Mouse (Mus musculus) embryonic facial prominence, embryonic 11.5 days (tissue): ENCODE data around the gene Chst8. TPM values are rescaled to one million over a fixed set of nuclear protein-coding genes. Genes with fewer than 3 reads are reported as not detected.

Source experiments
- ATAC-seq: fragments of 200-750 bp; cut with Nextera tagmentation; replicated peaks from 2 replicates; pipeline ENCODE4 v1.8.0; 2017; ENCODE audit warnings: low read depth; ENCODE audit not compliant: insufficient number of reproducible peaks, low FRiP score, low TSS enrichment
- DNase-seq: peaks from one replicate; pipeline ENCODE4 v3.0.0-alpha.2; 2015; ENCODE audit warnings: low spot score
- H3K27ac ChIP-seq: fragments of 300-500 bp; sonication (generic); replicated peaks from 2 replicates; pipeline ENCODE4 v1.5.1; 2014; ENCODE audit warnings: mild to moderate bottlenecking, low read depth, low read length, control low read depth
- H3K27me3 ChIP-seq: fragments of 300-500 bp; sonication (generic); 2 replicates; pipeline ENCODE4 v1.6.1; 2014; ENCODE audit warnings: mild to moderate bottlenecking, low read length, moderate library complexity, mixed read lengths; ENCODE audit not compliant: control insufficient read depth, insufficient read depth
- H3K36me3 ChIP-seq: fragments of 300-500 bp; sonication (generic); replicated peaks from 2 replicates; pipeline ENCODE4 v1.6.1; 2014; ENCODE audit warnings: low read depth, mild to moderate bottlenecking, low read length, moderate library complexity, mixed read lengths; ENCODE audit not compliant: control insufficient read depth, insufficient read depth
- H3K4me1 ChIP-seq: fragments of 300-500 bp; sonication (generic); 2 replicates; pipeline ENCODE4 v1.6.1; 2014; ENCODE audit warnings: low read length, mixed read lengths; ENCODE audit not compliant: control insufficient read depth, insufficient read depth
- H3K4me2 ChIP-seq: fragments of 300-500 bp; sonication (generic); 2 replicates; pipeline ENCODE4 v1.6.1; 2014; ENCODE audit warnings: low read depth, mild to moderate bottlenecking, control low read depth, low read length, moderate library complexity
- H3K4me3 ChIP-seq: fragments of 300-500 bp; sonication (generic); 2 replicates; pipeline ENCODE4 v1.5.1; 2014; ENCODE audit warnings: low read depth, low read length, control low read depth
- H3K9ac ChIP-seq: fragments of 300-500 bp; sonication (generic); replicated peaks from 2 replicates; pipeline ENCODE4 v1.6.1; 2014; ENCODE audit warnings: mild to moderate bottlenecking, control low read depth, low read length
- H3K9me3 ChIP-seq: fragments of 300-500 bp; sonication (generic); replicated peaks from 2 replicates; pipeline ENCODE4 v1.6.1; 2016; ENCODE audit warnings: mild to moderate bottlenecking, low read length, inconsistent platforms, mixed read lengths; ENCODE audit not compliant: control insufficient read depth
- WGBS: fragments of 180-500 bp; shearing (Covaris S2); extraction: QIAGEN DNeasy Blood & Tissue Kit; methylation state at CpG from one replicate; pipeline ENCODE4 v1.1.7; 2014; 5-methylcytosine and 5-hydroxymethylcytosine counted together
- polyA plus RNA-seq: library from polyadenylated mRNA; unstranded; fragments of >200 nt; fragmentation: Nextera tagmentation; extraction: Ambion mirVana; gene quantifications from 2 replicates; pipeline ENCODE4 v1.2.1, GENCODE M21; 2014

Chst8 gene
- polyA plus RNA-seq, 1 experiment from 2014 or later = 7.6 TPM

GRCm38 (mm10) chr7:34680771-34681421, 131.6 kb downstream of the Chst8 start:
- WGBS = 62% methylated on average over 15 of the region's 15 CpGs
- Histone ChIP-seq H3K9ac (no peak overlapping the region), H3K27me3 (no peaks in the 10 kb centered on the region; the same call in 1 of the 2 replicates), H3K27ac (no peak overlapping the region), H3K4me1 (no peaks in the 10 kb centered on the region), H3K4me2 (no peak overlapping the region), H3K9me3 (no peaks in the 10 kb centered on the region), H3K4me3 (no peak overlapping the region), H3K36me3 (no peaks in the 10 kb centered on the region)
- DNase-seq = no peak
- no peak for ATAC-seq

DNA sequence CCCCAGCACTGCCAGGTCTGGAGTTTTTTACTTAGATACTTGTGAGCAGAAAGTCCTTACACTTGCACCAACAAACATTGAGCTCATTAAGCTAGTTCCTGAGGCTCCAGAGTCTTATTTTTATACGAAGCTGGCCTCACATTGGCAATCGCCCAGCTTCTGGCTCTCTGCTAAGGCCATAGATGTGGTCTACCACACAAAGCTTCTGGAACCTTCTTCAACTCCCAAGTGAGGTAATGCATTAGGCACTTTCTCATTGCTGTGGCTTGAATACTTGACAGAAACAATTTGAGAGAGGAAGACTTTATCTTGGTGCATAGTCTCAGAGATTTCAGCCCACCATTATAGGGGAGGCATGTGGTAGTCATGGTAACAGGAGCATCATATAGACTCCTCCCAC, 132.6 kb downstream of the Chst8 start:
- no peak overlapping the region for H3K4me3 ChIP-seq
- WGBS = 81% methylated on average over 2 of the region's 2 CpGs
- H3K9me3 ChIP-seq = no peaks in the 10 kb centered on the region
- DNase-seq (no peak), ATAC-seq (no peak)
- H3K4me1 ChIP-seq = no peaks in the 10 kb centered on the region
- no peak overlapping the region for H3K4me2 ChIP-seq
- peaks cover 9% of the 10 kb centered on the region for H3K27me3 ChIP-seq
- H3K36me3 ChIP-seq = no peaks in the 10 kb centered on the region
- H3K27ac ChIP-seq = no peak overlapping the region
- no peak overlapping the region for H3K9ac ChIP-seq

DNA sequence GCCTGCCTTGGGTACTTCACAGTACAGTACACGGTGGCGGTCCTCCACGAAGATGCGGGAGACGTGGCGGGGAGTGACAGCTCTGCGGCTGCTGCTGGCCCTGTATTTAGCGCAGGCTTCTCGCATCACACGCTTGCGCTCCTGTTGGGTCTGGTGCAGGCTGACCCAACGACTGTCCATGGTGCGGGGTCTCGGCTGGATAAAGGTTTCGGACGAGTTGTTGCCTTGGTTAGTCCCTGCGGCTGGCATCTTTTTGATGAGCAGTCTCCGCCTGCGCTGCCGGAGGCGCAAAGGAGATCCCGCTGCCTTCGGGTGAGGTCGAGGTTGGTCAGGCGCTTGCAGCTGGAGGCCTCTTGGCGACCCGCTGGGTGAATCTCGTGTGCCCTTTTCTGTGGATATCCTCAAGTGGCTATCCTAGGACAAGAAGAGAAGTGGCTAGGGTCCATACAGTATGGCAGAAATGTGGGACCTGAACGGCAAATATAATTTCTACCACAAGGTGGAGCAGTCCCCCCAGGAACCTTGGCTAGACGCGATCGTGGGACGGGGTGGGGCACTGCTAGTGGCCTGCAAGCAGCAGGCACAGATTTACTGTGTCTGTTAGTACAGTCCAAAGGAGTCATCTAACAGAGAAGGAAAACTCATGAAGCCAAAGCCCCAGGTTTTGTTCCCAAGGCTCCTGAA, 136.5 kb downstream of the Chst8 start:
- WGBS = 8% methylated on average over 33 of the region's 33 CpGs
- H3K27me3 ChIP-seq = peaks cover 22% of the 10 kb centered on the region
- H3K9ac ChIP-seq = no peak overlapping the region

GRCm38 (mm10) chr7:34675120-34675790, 137.3 kb downstream of the Chst8 start:
- Histone ChIP-seq H3K27ac (no peak overlapping the region), H3K4me2 (no peak overlapping the region), H3K36me3 (no peaks in the 10 kb centered on the region), H3K9ac (no peak overlapping the region), H3K9me3 (no peaks in the 10 kb centered on the region), H3K27me3 (peaks cover 22% of the 10 kb centered on the region), H3K4me1 (no peaks in the 10 kb centered on the region), H3K4me3 (no peak overlapping the region)
- WGBS = 9% methylated on average over 42 of the region's 42 CpGs
- no peak for ATAC-seq
- no peak for DNase-seq

More for the DNA sequence above, 136.5 kb downstream of the Chst8 start:
- ATAC-seq (no peak), DNase-seq (peak; percentile 91)
- Histone ChIP-seq H3K36me3 (no peaks in the 10 kb centered on the region), H3K4me1 (no peaks in the 10 kb centered on the region), H3K4me2 (peak overlapping the region; percentile 32), H3K9me3 (no peaks in the 10 kb centered on the region), H3K27ac (no peak overlapping the region), H3K4me3 (peak overlapping the region; percentile 5; the same call in 1 of the 2 replicates)

DNA sequence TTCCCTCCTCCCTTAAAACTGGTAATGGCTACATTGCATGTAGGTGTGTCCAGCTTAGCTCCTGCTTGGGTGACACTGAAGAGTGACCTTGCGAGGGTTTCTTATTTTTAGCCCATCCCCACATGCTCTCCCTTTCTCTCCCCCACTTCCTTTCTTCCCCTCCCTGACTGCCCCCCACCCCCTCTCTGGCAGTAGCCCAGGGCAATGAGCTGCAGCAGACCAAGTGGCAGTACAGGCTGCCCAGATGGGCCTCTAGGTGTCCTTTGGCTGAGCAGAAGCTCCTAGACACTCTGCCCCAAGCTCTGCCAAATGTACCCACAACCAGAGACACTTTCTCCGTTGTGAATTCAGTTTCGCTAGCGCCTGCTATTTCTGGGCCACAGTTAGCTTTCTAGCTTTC, 139.6 kb downstream of the Chst8 start:
- H3K27ac ChIP-seq = no peak overlapping the region
- H3K4me2 ChIP-seq = no peak overlapping the region
- H3K27me3 ChIP-seq = peaks cover 22% of the 10 kb centered on the region
- no peak for DNase-seq
- no peaks in the 10 kb centered on the region for H3K9me3 ChIP-seq
- 77% methylated on average over 4 of the region's 4 CpGs for WGBS
- no peaks in the 10 kb centered on the region for H3K36me3 ChIP-seq
- no peaks in the 10 kb centered on the region for H3K4me1 ChIP-seq
- no peak overlapping the region for H3K4me3 ChIP-seq
- no peak for ATAC-seq
- H3K9ac ChIP-seq = no peak overlapping the region

- WGBS = 4% methylated on average over 6 of the region's 6 CpGs
- DNase-seq (peak; percentile 94), ATAC-seq (0 out of 2 replicates have a peak, but pooled peaks have one; percentile 12)
- H3K9me3 ChIP-seq = no peaks in the 10 kb centered on the region
- H3K4me1 ChIP-seq = no peaks in the 10 kb centered on the region
- H3K27ac ChIP-seq = no peak overlapping the region
- peaks cover 22% of the 10 kb centered on the region for H3K27me3 ChIP-seq
- H3K4me2 ChIP-seq = no peak overlapping the region
- no peak overlapping the region for H3K4me3 ChIP-seq
- no peak overlapping the region for H3K9ac ChIP-seq
- no peaks in the 10 kb centered on the region for H3K36me3 ChIP-seq
Observed at GRCm38 (mm10) chr7:34671911-34672310, 140.6 kb downstream of the Chst8 start.

DNA sequence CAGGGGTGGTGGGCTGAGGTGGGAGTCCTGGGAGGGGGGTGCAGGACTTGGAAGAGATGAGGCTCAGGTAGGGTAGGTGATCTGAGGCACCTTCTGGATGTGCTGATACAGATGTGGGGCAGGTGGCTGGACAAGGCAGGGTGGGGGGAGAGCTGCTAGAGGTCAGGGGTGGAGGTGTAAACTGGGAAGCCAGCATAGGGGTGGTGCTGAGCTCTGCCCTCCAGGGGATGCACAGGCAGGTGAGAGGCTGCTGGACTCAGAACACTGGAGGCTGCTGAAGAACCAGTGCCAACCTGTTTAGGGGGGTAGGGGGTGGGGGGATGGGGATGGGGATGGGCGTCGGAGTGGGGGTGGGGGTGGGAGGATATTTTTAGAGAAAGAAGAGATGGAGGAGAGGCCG, 141.7 kb downstream of the Chst8 start:
- H3K4me2 ChIP-seq = no peak overlapping the region
- no peak overlapping the region for H3K9ac ChIP-seq
- WGBS = 79% methylated on average over 3 of the region's 3 CpGs
- no peak overlapping the region for H3K4me3 ChIP-seq
- no peak overlapping the region for H3K27ac ChIP-seq
- ATAC-seq (no peak), DNase-seq (no peak)
- no peaks in the 10 kb centered on the region for H3K36me3 ChIP-seq
- H3K4me1 ChIP-seq = no peaks in the 10 kb centered on the region
- H3K9me3 ChIP-seq = no peaks in the 10 kb centered on the region
- peaks cover 22% of the 10 kb centered on the region for H3K27me3 ChIP-seq

GRCm38 (mm10) chr7:34669336-34669735, 143.2 kb downstream of the Chst8 start:
- ATAC-seq (no peak), DNase-seq (no peak)
- H3K4me1 ChIP-seq = no peaks in the 10 kb centered on the region
- H3K27ac ChIP-seq = no peak overlapping the region
- H3K4me3 ChIP-seq = no peak overlapping the region
- H3K4me2 ChIP-seq = no peak overlapping the region
- 9% methylated on average over 9 of the region's 9 CpGs for WGBS
- H3K9me3 ChIP-seq = no peaks in the 10 kb centered on the region
- no peak overlapping the region for H3K9ac ChIP-seq
- peaks cover 8% of the 10 kb centered on the region; the same call in 1 of the 2 replicates for H3K27me3 ChIP-seq
- H3K36me3 ChIP-seq = no peaks in the 10 kb centered on the region
